12 mouse cellular contexts compared by ENCODE assay signal in the genomic region with DNA sequence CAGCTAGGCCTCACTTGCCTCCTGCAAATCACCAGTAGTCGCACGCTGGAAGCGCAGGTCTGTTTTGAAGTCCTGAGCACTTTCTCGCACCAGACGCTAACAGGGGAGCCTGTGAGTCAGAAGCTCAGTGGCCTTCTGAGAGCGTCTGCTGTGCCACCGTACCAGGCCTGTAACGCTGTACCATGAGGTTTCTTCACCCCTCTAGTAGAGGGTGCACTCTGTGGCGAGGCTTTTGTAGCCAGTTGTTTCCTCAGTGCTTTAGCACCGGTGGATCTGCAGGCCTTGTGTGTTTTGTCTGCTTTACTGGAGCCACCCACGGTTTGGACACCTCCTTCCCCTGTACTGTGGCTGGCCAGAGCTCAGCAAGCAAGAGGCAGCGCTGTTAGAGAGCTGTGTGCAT. TPM values are rescaled to one million over a fixed set of nuclear protein-coding genes. Genes with fewer than 3 reads are reported as not detected.
DNase-seq lines count a peak whose midpoint lies in the region; ATAC-seq and TF ChIP-seq lines count a peak whose summit lies in the region.
"Had no signal": no experiment of that assay in that cellular context is flagged by ENCODE, and none has a peak within 500 bp of the region (broad histone marks: within the 10 kb centered on the region; RNA-seq: fewer than 3 reads in every experiment).

No protein-coding gene starts in this region.

- peak; percentile 29 to 42 for DNase-seq in cerebellum, adult 18-20 months
- no peak for DNase-seq in cerebellum, postnatal 14 days
- DNase-seq in heart, postnatal 0 days (ENCODE audit: low spot score): no peak
- no peak for DNase-seq in heart, postnatal 4 days
- no peak for DNase-seq in neural tube, embryonic 10.5 days (ENCODE audit: extremely low spot score, low spot score)
- DNase-seq in limb, embryonic 10.5 days (ENCODE audit: low spot score): no peak
- no peak for DNase-seq in kidney, postnatal 4 days
- DNase-seq: gastrocnemius, postnatal 14 days; kidney, postnatal 10 days; lung, adult 2 months; midbrain, embryonic 14.5 days had no signal

- no peaks in the 10 kb centered on the region for H3K36me3 ChIP-seq in heart, postnatal 0 days (replicated peaks; ENCODE audit: control insufficient read depth, insufficient read depth, low read length)
- no peaks in the 10 kb centered on the region for H3K36me3 ChIP-seq in neural tube, embryonic 13.5 days
- peaks cover 6% of the 10 kb centered on the region; the same call in 1 of the 2 replicates for H3K36me3 ChIP-seq in limb, embryonic 10.5 days

- H3K9ac ChIP-seq in heart, postnatal 0 days (replicated peaks; ENCODE audit: low read depth, low read length): no peak overlapping the region
- H3K9ac ChIP-seq in neural tube, embryonic 13.5 days: 0 out of 2 replicates have a peak overlapping the region, but pooled peaks have one; percentile 52

- no peak overlapping the region for H3K4me2 ChIP-seq in heart, postnatal 0 days (ENCODE audit: low read depth, low read length)
- H3K4me2 ChIP-seq in neural tube, embryonic 13.5 days: no peak overlapping the region

- peak overlapping the region; percentile 59 for H3K27ac ChIP-seq in heart, postnatal 0 days (ENCODE audit: low read depth)
- no peak overlapping the region for H3K27ac ChIP-seq in neural tube, embryonic 13.5 days (replicated peaks)
- peak overlapping the region; percentile 20; the same call in 1 of the 2 replicates for H3K27ac ChIP-seq in limb, embryonic 10.5 days

- ATAC-seq in heart, postnatal 0 days (ENCODE audit: insufficient read depth, low read depth): no peak
- no peak for ATAC-seq in neural tube, embryonic 13.5 days (ENCODE audit: low read depth)

- H3K27me3 ChIP-seq in heart, postnatal 0 days (ENCODE audit: control insufficient read depth, insufficient read depth, low read length): no peaks in the 10 kb centered on the region
- no peaks in the 10 kb centered on the region for H3K27me3 ChIP-seq in neural tube, embryonic 13.5 days
- no peaks in the 10 kb centered on the region for H3K27me3 ChIP-seq in limb, embryonic 10.5 days (ENCODE audit: low read depth, poor library complexity, severe bottlenecking)

- peaks cover 12% of the 10 kb centered on the region for H3K4me1 ChIP-seq in heart, postnatal 0 days (ENCODE audit: control insufficient read depth, insufficient read depth)
- peaks cover 27% of the 10 kb centered on the region for H3K4me1 ChIP-seq in neural tube, embryonic 13.5 days (replicated peaks)
- peaks cover 32% of the 10 kb centered on the region for H3K4me1 ChIP-seq in limb, embryonic 10.5 days

- no peaks in the 10 kb centered on the region for H3K9me3 ChIP-seq in heart, postnatal 0 days (replicated peaks; ENCODE audit: control insufficient read depth, low read length)
- H3K9me3 ChIP-seq in neural tube, embryonic 13.5 days: no peaks in the 10 kb centered on the region
- H3K9me3 ChIP-seq in limb, embryonic 10.5 days (replicated peaks): no peaks in the 10 kb centered on the region

- WGBS in heart, postnatal 0 days: 51% methylated on average over 12 of the region's 12 CpGs
- WGBS in neural tube, embryonic 13.5 days: 40% methylated on average over 12 of the region's 12 CpGs
- WGBS in limb, embryonic 10.5 days: 45% methylated on average over 12 of the region's 12 CpGs

- no peak overlapping the region for H3K4me3 ChIP-seq in heart, postnatal 0 days (ENCODE audit: low read depth, low read length)
- H3K4me3 ChIP-seq in neural tube, embryonic 13.5 days: no peak overlapping the region
- no peak overlapping the region for H3K4me3 ChIP-seq in limb, embryonic 10.5 days

- TF ChIP-seq CTCF in heart, postnatal 0 days (IDR thresholded peaks at IDR 0.05; ENCODE audit: low read depth): no peak

- no peak for TF ChIP-seq EP300 in heart, postnatal 0 days (IDR thresholded peaks at IDR 0.05; ENCODE audit: low read depth)

RNA-seq across cellular contexts. Expression of a gene that starts 4.3 kb away (rescaled TPM):
- total RNA-seq in heart, postnatal 0 days (2014; rRNA removed; ENCODE audit: low replicate concordance): 15.6 and 19.7 TPM in 2 replicates
- polyA plus RNA-seq in heart, postnatal 0 days (2015; fragmentation: Nextera tagmentation; extraction: Ambion mirVana): 17.2 and 19.8 TPM in 2 replicates
- total RNA-seq in heart, postnatal 4 days (2021): 10 to 100 TPM; 28.1 to 28.4 TPM
- polyA plus RNA-seq in neural tube, embryonic 13.5 days (2015; fragmentation: Nextera tagmentation; extraction: Ambion mirVana): 21.8 and 27.7 TPM in 2 replicates
- polyA plus RNA-seq in limb, embryonic 10.5 days (2016; fragmentation: Nextera tagmentation; extraction: Ambion mirVana): 32.9 and 34.2 TPM in 2 replicates

RNA-seq across cellular contexts. Expression of a gene that starts 16.8 kb away (rescaled TPM):
- 3.4 and 7.5 TPM in 2 replicates for total RNA-seq in heart, postnatal 0 days (2014; rRNA removed; ENCODE audit: low replicate concordance)
- polyA plus RNA-seq in heart, postnatal 0 days (2015; fragmentation: Nextera tagmentation; extraction: Ambion mirVana): 1.2 and 1.3 TPM in 2 replicates
- 1 to 10 TPM; 4.8 to 6.6 TPM for total RNA-seq in heart, postnatal 4 days (2021)
- polyA plus RNA-seq in neural tube, embryonic 13.5 days (2015; fragmentation: Nextera tagmentation; extraction: Ambion mirVana): 53.2 and 57.0 TPM in 2 replicates
- 13.9 and 20.7 TPM in 2 replicates for polyA plus RNA-seq in limb, embryonic 10.5 days (2016; fragmentation: Nextera tagmentation; extraction: Ambion mirVana)

Comparison
In these comparisons a context has a peak if more than half of its experiments do, and no peak if none do; other contexts are left out.
1. DNase-seq: peak in cerebellum, adult 18-20 months (2 of 2); none in cerebellum, postnatal 14 days (0 of 2), heart, postnatal 0 days (single experiment), heart, postnatal 4 days (single experiment), neural tube, embryonic 10.5 days (single experiment), limb, embryonic 10.5 days (single experiment) and kidney, postnatal 4 days (0 of 2).